Mouse (Mus musculus) midbrain, embryonic 12.5 days (tissue): Measurements from ENCODE around the gene Rab27a. TPM values are rescaled to one million over a fixed set of nuclear protein-coding genes. Genes with fewer than 3 reads are reported as not detected.

Experiments used
- ATAC-seq: fragments of 200-750 bp; cut with Nextera tagmentation; 2 replicates; pipeline ENCODE4 v1.8.0; 2017; ENCODE audit warnings: low read depth, moderate TSS enrichment, moderate library complexity; ENCODE audit not compliant: low FRiP score
- H3K27ac ChIP-seq: fragments of 300-500 bp; sonication (generic); replicated peaks from 2 replicates; pipeline ENCODE4 v1.5.1; 2016; ENCODE audit warnings: mild to moderate bottlenecking
- H3K27me3 ChIP-seq: fragments of 300-500 bp; sonication (generic); 2 replicates; pipeline ENCODE4 v1.6.1; 2016; ENCODE audit warnings: mild to moderate bottlenecking
- H3K36me3 ChIP-seq: fragments of 300-500 bp; sonication (generic); 2 replicates; pipeline ENCODE4 v1.6.1; 2016
- H3K4me1 ChIP-seq: fragments of 300-500 bp; sonication (generic); 2 replicates; pipeline ENCODE4 v1.6.1; 2016
- H3K4me2 ChIP-seq: fragments of 300-500 bp; sonication (generic); replicated peaks from 2 replicates; pipeline ENCODE4 v1.6.1; 2016; ENCODE audit warnings: mild to moderate bottlenecking, moderate library complexity
- H3K4me3 ChIP-seq: fragments of 300-500 bp; sonication (generic); 2 replicates; pipeline ENCODE4 v1.5.1; 2016; ENCODE audit warnings: mild to moderate bottlenecking
- H3K9ac ChIP-seq: fragments of 300-500 bp; sonication (generic); replicated peaks from 2 replicates; pipeline ENCODE4 v1.6.1; 2016; ENCODE audit warnings: mild to moderate bottlenecking, moderate library complexity
- H3K9me3 ChIP-seq: fragments of 300-500 bp; sonication (generic); 2 replicates; pipeline ENCODE4 v1.6.1; 2016; ENCODE audit warnings: mild to moderate bottlenecking
- WGBS: fragments of 180-500 bp; shearing (Covaris S2); methylation state at CpG from one replicate; pipeline ENCODE4 v1.1.7; 2016; 5-methylcytosine and 5-hydroxymethylcytosine counted together
- polyA plus RNA-seq: library from polyadenylated mRNA; unstranded; fragments of >200 nt; fragmentation: Nextera tagmentation; extraction: Ambion mirVana; gene quantifications from 2 replicates; pipeline ENCODE4 v1.2.1, GENCODE M21; 2016

The Rab27a gene
- polyA plus RNA-seq, 1 experiment from 2014 or later: 1.5 TPM

DNA sequence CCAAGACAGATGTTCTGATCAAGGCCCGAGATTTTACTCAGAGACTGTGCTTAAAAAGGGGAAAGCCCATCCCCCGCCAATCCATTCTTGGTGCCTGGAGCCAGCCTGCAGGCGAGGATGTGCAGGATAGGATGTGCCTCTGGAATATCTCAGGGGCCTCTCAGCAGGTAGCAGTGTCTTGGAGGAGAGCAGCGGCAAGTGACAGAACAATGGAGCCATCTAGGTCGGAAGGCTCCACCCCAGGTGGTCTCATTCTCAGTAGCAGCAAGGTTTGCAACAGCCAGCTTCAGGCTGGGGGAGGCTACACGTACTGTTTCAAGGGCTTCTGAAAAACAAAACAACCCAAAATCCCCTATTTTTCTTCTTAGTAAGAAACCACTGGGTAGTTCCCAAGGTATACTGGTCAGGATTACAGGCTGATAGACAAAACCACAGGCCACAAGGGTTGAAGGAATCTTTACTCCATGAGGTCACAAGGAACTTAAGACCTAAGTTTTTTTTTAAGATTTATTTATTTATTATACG, 35.2 kb downstream of the Rab27a start:
- H3K4me3 ChIP-seq: no peak overlapping the region
- H3K9me3 ChIP-seq: no peaks in the 10 kb centered on the region
- 37% methylated on average over 7 of the region's 7 CpGs for WGBS
- H3K4me1 ChIP-seq: no peaks in the 10 kb centered on the region; the same call in 1 of the 2 replicates
- no peaks in the 10 kb centered on the region for H3K36me3 ChIP-seq
- H3K27me3 ChIP-seq: no peaks in the 10 kb centered on the region; the same call in 1 of the 2 replicates
- H3K4me2 ChIP-seq: no peak overlapping the region
- no peak for ATAC-seq
- H3K27ac ChIP-seq: no peak overlapping the region
- no peak overlapping the region for H3K9ac ChIP-seq

DNA sequence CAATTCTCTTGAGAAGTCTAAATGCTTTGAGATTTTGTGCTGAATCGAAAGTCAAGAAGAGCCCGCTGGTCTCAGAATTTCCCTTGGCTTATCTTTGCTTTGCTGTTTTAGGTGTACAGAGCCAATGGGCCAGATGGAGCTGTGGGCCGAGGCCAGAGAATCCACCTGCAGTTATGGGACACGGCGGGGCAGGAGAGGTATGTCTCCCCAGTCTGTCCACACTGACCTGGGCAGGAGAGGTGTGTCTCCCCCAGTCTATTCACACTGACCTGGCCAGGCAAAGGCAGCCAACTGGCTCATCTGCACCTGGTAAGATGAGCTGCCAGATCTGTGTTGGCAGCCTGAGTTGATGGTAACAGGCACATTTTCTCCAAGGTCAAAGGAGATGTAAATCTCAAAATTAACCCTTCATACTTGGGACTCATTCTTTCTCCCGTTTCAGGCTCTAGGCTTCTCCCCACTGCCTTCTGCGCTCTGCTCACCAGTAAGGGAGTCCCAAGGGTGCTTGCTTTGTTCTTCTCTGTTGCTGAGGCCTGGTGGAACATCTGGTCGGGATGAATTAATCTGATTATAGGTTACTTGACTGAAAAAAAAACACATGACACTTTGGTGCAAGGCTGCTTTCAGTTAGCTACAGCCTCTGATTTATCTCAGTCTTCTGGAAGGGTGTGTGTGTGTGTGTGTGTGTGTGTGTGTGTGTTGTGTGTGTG, 37.8 kb downstream of the Rab27a start:
- WGBS: 79% methylated on average over 8 of the region's 8 CpGs
- Histone ChIP-seq H3K4me1 (no peaks in the 10 kb centered on the region; the same call in 1 of the 2 replicates), H3K27ac (no peak overlapping the region), H3K9ac (no peak overlapping the region), H3K4me3 (no peak overlapping the region), H3K4me2 (no peak overlapping the region), H3K9me3 (no peaks in the 10 kb centered on the region), H3K27me3 (no peaks in the 10 kb centered on the region; the same call in 1 of the 2 replicates), H3K36me3 (no peaks in the 10 kb centered on the region)
- no peak for ATAC-seq

GRCm38 (mm10) chr9:73083956-73084355, 39.3 kb downstream of the Rab27a start:
- 81% methylated on average over 6 of the region's 6 CpGs for WGBS
- Histone ChIP-seq H3K27ac (no peak overlapping the region), H3K36me3 (no peaks in the 10 kb centered on the region), H3K4me1 (no peaks in the 10 kb centered on the region; the same call in 1 of the 2 replicates), H3K4me3 (no peak overlapping the region), H3K4me2 (no peak overlapping the region), H3K9ac (no peak overlapping the region), H3K9me3 (no peaks in the 10 kb centered on the region), H3K27me3 (no peaks in the 10 kb centered on the region; the same call in 1 of the 2 replicates)
- no peak for ATAC-seq

DNA sequence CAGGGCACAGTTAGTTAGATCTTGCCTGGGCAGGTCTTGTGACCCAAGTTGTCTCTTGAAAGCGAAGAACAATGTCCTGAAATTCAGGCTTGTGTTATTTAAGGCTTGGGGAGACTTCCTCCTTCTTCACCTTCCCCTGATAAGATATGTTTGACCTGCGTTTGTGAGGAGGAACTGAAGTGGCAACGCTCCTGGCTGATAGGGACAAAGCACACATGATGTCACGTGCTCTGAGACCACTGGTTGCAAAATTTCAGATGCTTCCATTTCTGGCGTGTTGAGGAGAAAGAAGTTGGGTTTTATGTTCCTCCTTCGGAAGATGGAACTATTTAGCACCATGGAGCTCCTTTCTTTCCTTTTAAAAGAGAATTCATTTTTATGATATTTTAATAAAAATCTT, 41.2 kb downstream of the Rab27a start:
- no peaks in the 10 kb centered on the region for H3K36me3 ChIP-seq
- H3K9me3 ChIP-seq: no peaks in the 10 kb centered on the region
- no peaks in the 10 kb centered on the region; the same call in 1 of the 2 replicates for H3K27me3 ChIP-seq
- ATAC-seq: no peak
- H3K4me3 ChIP-seq: no peak overlapping the region
- no peak overlapping the region for H3K9ac ChIP-seq
- H3K4me2 ChIP-seq: no peak overlapping the region
- 83% methylated on average over 6 of the region's 6 CpGs for WGBS
- no peak overlapping the region for H3K27ac ChIP-seq
- no peaks in the 10 kb centered on the region for H3K4me1 ChIP-seq

- no peaks in the 10 kb centered on the region for H3K36me3 ChIP-seq
- no peak for ATAC-seq
- no peak overlapping the region for H3K9ac ChIP-seq
- H3K9me3 ChIP-seq: no peaks in the 10 kb centered on the region
- H3K27ac ChIP-seq: no peak overlapping the region
- H3K4me2 ChIP-seq: no peak overlapping the region
- no peaks in the 10 kb centered on the region; the same call in 1 of the 2 replicates for H3K27me3 ChIP-seq
- 67% methylated on average over 8 of the region's 8 CpGs for WGBS
- no peaks in the 10 kb centered on the region for H3K4me1 ChIP-seq
- no peak overlapping the region for H3K4me3 ChIP-seq
These were observed 42.5 kb downstream of the Rab27a start for GRCm38 (mm10) chr9:73087121-73087520.

- no peaks in the 10 kb centered on the region for H3K9me3 ChIP-seq
- no peak overlapping the region for H3K4me2 ChIP-seq
- H3K4me3 ChIP-seq: no peak overlapping the region
- H3K36me3 ChIP-seq: no peaks in the 10 kb centered on the region
- WGBS: 75% methylated on average over 5 of the region's 5 CpGs
- H3K27ac ChIP-seq: no peak overlapping the region
- ATAC-seq: no peak
- H3K27me3 ChIP-seq: peaks cover under 1% of the 10 kb centered on the region
- no peak overlapping the region for H3K9ac ChIP-seq
- no peaks in the 10 kb centered on the region for H3K4me1 ChIP-seq
These were observed 42.9 kb downstream of the Rab27a start for GRCm38 (mm10) chr9:73087581-73087980.

- peaks cover 5% of the 10 kb centered on the region; the same call in 1 of the 2 replicates for H3K27me3 ChIP-seq
- no peak overlapping the region for H3K9ac ChIP-seq
- ATAC-seq: no peak
- H3K27ac ChIP-seq: no peak overlapping the region
- no peaks in the 10 kb centered on the region for H3K9me3 ChIP-seq
- H3K4me2 ChIP-seq: no peak overlapping the region
- H3K36me3 ChIP-seq: no peaks in the 10 kb centered on the region
- 80% methylated on average over 16 of the region's 16 CpGs for WGBS
- H3K4me1 ChIP-seq: peaks cover under 1% of the 10 kb centered on the region; the same call in 1 of the 2 replicates
- H3K4me3 ChIP-seq: no peak overlapping the region
These were observed 44.7 kb downstream of the Rab27a start for GRCm38 (mm10) chr9:73089222-73089920.

DNA sequence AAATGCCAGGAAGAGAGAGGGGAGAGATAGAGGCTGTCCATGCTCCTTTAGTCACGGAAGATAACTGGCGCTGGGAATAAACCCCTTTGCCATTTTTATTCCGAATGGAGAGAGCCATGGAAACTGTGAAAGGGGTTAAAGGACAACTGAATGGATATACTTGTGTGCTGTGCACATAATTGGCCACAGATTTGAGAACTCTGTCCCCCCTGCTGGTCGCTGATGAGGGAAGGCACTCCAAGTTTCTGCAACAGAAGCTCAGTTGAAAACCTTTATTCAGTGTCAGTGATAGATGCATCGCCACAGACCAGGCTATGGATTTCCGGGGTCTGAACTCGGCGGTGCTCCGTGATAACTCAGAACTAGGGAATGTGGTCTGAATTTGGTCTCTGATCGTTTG, 45.5 kb downstream of the Rab27a start:
- Histone ChIP-seq H3K4me3 (no peak overlapping the region), H3K27ac (no peak overlapping the region), H3K36me3 (no peaks in the 10 kb centered on the region), H3K9me3 (no peaks in the 10 kb centered on the region), H3K27me3 (peaks cover 5% of the 10 kb centered on the region; the same call in 1 of the 2 replicates), H3K4me1 (peaks cover 4% of the 10 kb centered on the region; the same call in 1 of the 2 replicates), H3K4me2 (no peak overlapping the region), H3K9ac (no peak overlapping the region)
- WGBS: 78% methylated on average over 10 of the region's 10 CpGs
- no peak for ATAC-seq

DNA sequence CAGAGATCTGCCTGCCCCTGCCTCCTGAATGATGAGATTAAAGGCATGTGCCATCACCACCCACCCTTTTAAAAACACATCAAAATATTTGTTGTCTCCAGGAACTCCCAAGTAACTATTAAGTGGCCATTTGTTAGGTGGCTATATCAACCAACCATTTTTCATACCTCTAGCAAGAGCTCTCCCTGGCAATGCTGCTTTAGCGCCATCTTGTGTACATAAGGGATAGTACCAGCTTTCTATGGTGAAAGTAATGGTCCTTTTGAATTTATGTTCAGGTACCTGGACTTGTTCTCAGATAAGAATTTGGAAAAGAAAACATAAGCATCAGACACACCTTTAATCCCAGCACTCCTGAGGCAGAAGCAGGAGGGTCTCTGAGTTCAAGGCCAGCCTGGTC, 47.1 kb downstream of the Rab27a start:
- H3K27me3 ChIP-seq: peaks cover 5% of the 10 kb centered on the region; the same call in 1 of the 2 replicates
- no peak overlapping the region for H3K4me3 ChIP-seq
- no peaks in the 10 kb centered on the region for H3K9me3 ChIP-seq
- ATAC-seq: no peak
- no peaks in the 10 kb centered on the region for H3K36me3 ChIP-seq
- H3K4me1 ChIP-seq: peaks cover 4% of the 10 kb centered on the region; the same call in 1 of the 2 replicates
- no peak overlapping the region for H3K9ac ChIP-seq
- 0% methylated on average over 1 of the region's 1 CpGs for WGBS
- H3K4me2 ChIP-seq: no peak overlapping the region
- H3K27ac ChIP-seq: no peak overlapping the region

- peak overlapping the region; percentile 11; the same call in 1 of the 2 replicates for H3K4me2 ChIP-seq
- 50% methylated on average over 17 of the region's 17 CpGs for WGBS
These were observed 49.9 kb downstream of the Rab27a start for GRCm38 (mm10) chr9:73094580-73094979.

DNA sequence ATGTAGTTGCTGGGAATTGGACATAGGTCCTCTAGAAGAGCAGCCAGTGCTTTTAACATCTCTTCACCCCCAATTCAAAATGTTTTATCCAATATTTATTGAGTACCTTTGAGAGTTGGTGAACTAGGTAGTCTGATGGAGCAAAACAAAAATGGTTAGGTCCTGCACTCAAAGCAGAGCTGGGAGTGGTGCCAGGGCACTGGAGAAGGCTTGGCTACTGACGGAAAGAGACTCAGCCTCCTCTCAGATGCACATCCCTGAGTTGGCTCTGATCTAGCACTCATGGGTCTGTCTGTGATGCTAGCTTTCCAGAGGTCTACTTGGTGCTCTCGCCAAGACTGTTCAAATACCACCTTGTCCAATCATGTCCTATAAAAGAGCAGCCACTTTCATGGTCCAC, 53.2 kb downstream of the Rab27a start:
- Histone ChIP-seq H3K27ac (no peak overlapping the region), H3K27me3 (peaks cover 16% of the 10 kb centered on the region), H3K36me3 (no peaks in the 10 kb centered on the region), H3K4me1 (peaks cover 4% of the 10 kb centered on the region; the same call in 1 of the 2 replicates), H3K4me3 (no peak overlapping the region), H3K4me2 (no peak overlapping the region), H3K9me3 (no peaks in the 10 kb centered on the region), H3K9ac (no peak overlapping the region)
- WGBS: 84% methylated on average over 2 of the region's 2 CpGs
- ATAC-seq: no peak

More at GRCm38 (mm10) chr9:73094580-73094979, 49.9 kb downstream of the Rab27a start:
- Histone ChIP-seq H3K36me3 (no peaks in the 10 kb centered on the region), H3K4me1 (peaks cover 4% of the 10 kb centered on the region; the same call in 1 of the 2 replicates), H3K27me3 (peaks cover 5% of the 10 kb centered on the region; the same call in 1 of the 2 replicates), H3K4me3 (no peak overlapping the region), H3K27ac (no peak overlapping the region), H3K9me3 (no peaks in the 10 kb centered on the region), H3K9ac (no peak overlapping the region)
- peak; percentile 47; the same call in 1 of the 2 replicates for ATAC-seq

DNA sequence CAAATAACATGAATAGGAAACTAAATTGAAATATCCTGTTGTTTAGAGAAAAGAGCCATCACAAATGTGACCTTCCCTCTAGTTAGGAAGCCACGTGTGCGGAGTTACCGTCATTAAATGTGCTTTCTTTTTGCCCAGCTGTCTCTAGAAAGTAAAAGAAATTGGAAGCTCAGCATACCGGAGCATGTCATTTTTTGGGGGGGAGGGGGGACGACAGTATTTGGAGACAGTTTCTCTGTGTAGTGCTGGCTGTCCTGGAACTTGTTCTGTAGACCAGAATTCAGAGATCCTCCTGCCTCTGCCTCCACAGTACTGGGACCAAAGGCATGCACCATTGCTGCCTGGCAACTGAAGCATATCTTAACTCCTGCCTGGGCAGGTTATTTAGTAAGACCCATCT, 56.9 kb downstream of the Rab27a start, which contains the start of gene Khdc3:
TSS of gene Khdc3 (plus strand) at position 301 of the 400 bp plus-strand sequence.
- Histone ChIP-seq H3K4me2 (no peak within 1 kb of the TSS), H3K27me3 (peaks cover 49% of the 10 kb centered on the region), H3K4me1 (peaks cover 9% of the 10 kb centered on the region; the same call in 1 of the 2 replicates), H3K4me3 (no peak within 1 kb of the TSS), H3K9ac (no peak within 1 kb of the TSS), H3K36me3 (no peaks in the 10 kb centered on the region), H3K9me3 (no peaks in the 10 kb centered on the region), H3K27ac (no peak within 1 kb of the TSS)
- WGBS: 90% methylated on average over 5 of the region's 5 CpGs
- ATAC-seq: no peak
